Mouse (Mus musculus) thymus, postnatal 10 days (tissue): Measurements from ENCODE around the gene Olfr295.

Source experiments
- DNase-seq, 2 experiments: peaks; one replicate each; pipeline ENCODE4 v3.0.0; 2021; ENCODE audit warnings: low spot score in 2 of 2

The Olfr295 gene

GRCm38 (mm10) chr7:86583562-86583961 is at the start of gene Olfr295:
TSS of gene Olfr295 (plus strand) at chr7:86583862.
- no peak for DNase-seq

DNA sequence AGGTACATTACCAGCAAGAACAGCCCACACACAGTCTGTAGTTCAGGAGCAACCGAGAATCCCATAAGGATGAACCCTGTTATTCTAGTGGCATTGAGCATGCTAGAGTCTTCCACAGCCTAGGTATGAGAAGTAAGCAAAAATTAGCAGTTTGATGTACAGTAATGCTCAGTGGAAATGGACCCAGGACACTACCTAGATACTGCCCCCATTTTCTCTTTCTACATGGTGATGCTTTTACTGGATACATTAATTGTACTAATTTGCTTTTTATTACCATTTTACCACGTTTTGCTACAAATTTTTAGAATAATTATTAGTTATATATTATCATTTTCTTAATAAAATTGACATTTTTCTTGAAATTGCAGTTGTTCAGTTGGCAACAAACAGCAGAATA is 32.9 kb downstream of the Olfr295 start, which contains the start of gene Olfr294:
TSS of gene Olfr294 (minus strand) at position 101 of the 400 bp plus-strand sequence.
- DNase-seq, result no peak
